Comparison of ENCODE assay signal across 23 mouse cellular contexts in genomic region chr13:6625942-6626341, GRCm38 (mm10).
"Had no signal": no experiment of that assay in that cellular context is flagged by ENCODE, and none has a peak within 500 bp of the region (broad histone marks: within the 10 kb centered on the region; RNA-seq: fewer than 3 reads in every experiment).

No protein-coding gene starts in this region.

- H3K4me1 ChIP-seq: liver, embryonic 12.5 days; liver, embryonic 15.5 days; lung, embryonic 15.5 days; neural tube, embryonic 13.5 days had no signal

- ATAC-seq: liver, embryonic 12.5 days had no signal

- H3K36me3 ChIP-seq: limb, embryonic 10.5 days; limb, embryonic 13.5 days; liver, embryonic 12.5 days; liver, embryonic 15.5 days; lung, embryonic 15.5 days; neural tube, embryonic 13.5 days had no signal

- DNase-seq: kidney, adult 2 months; kidney, postnatal 25 days; layer of hippocampus, adult 9-11 months; liver; lung, adult 18-20 months; lung, postnatal 10 days; lung, postnatal 4 days; midbrain, embryonic 14.5 days; right cerebral cortex, adult 18-20 months; right cerebral cortex, postnatal 14 days; right cerebral cortex, postnatal 4 days; thymus, adult 2 months; thymus, postnatal 14 days; thymus, postnatal 4 days had no signal

- H3K9ac ChIP-seq: limb, embryonic 13.5 days; liver, embryonic 12.5 days; liver, embryonic 15.5 days; lung, embryonic 15.5 days; neural tube, embryonic 13.5 days had no signal

- H3K4me2 ChIP-seq: limb, embryonic 13.5 days; liver, embryonic 12.5 days; liver, embryonic 15.5 days; lung, embryonic 15.5 days; neural tube, embryonic 13.5 days had no signal

- H3K4me3 ChIP-seq: layer of hippocampus, adult 2 months; limb, embryonic 10.5 days; limb, embryonic 13.5 days; liver, embryonic 12.5 days; liver, embryonic 15.5 days; lung, embryonic 15.5 days; neural tube, embryonic 13.5 days had no signal

- H3K27ac ChIP-seq: kidney, postnatal 0 days; limb, embryonic 10.5 days; limb, embryonic 13.5 days; liver, embryonic 12.5 days; liver, embryonic 15.5 days; lung, embryonic 15.5 days; neural tube, embryonic 13.5 days; stomach, postnatal 0 days had no signal

- H3K27me3 ChIP-seq: limb, embryonic 13.5 days; liver, embryonic 12.5 days; liver, embryonic 15.5 days; lung, embryonic 15.5 days; neural tube, embryonic 13.5 days had no signal

- H3K9me3 ChIP-seq: limb, embryonic 10.5 days; limb, embryonic 13.5 days; liver, embryonic 12.5 days; liver, embryonic 15.5 days; lung, embryonic 15.5 days; neural tube, embryonic 13.5 days had no signal
